Mouse (Mus musculus) limb, embryonic 11.5 days (tissue): ENCODE data around the gene Sytl3. TPM values are rescaled to one million over a fixed set of nuclear protein-coding genes. Genes with fewer than 3 reads are reported as not detected.

Experiments used
- ATAC-seq: fragments of 200-750 bp; cut with Nextera tagmentation; 2 replicates; pipeline ENCODE4 v1.8.0; 2017; ENCODE audit warnings: low read depth; ENCODE audit not compliant: insufficient number of reproducible peaks, low FRiP score, low TSS enrichment
- DNase-seq: peaks from one replicate; pipeline ENCODE4 v3.0.0-alpha.2; 2015; ENCODE audit warnings: low spot score
- H3K27ac ChIP-seq: fragments of 300-500 bp; sonication (generic); replicated peaks from 2 replicates; pipeline ENCODE4 v1.5.1; 2014; ENCODE audit warnings: low read depth, mild to moderate bottlenecking, low read length
- H3K27me3 ChIP-seq: fragments of 300-500 bp; sonication (generic); 2 replicates; pipeline ENCODE4 v1.6.1; 2014; ENCODE audit warnings: mild to moderate bottlenecking, low read length, mixed read lengths; ENCODE audit not compliant: control insufficient read depth, insufficient read depth
- H3K36me3 ChIP-seq: fragments of 300-500 bp; sonication (generic); 2 replicates; pipeline ENCODE4 v1.6.1; 2014; ENCODE audit warnings: mild to moderate bottlenecking, low read length, moderate library complexity, mixed read lengths; ENCODE audit not compliant: control insufficient read depth, insufficient read depth
- H3K4me1 ChIP-seq: fragments of 300-500 bp; sonication (generic); 2 replicates; pipeline ENCODE4 v1.6.1; 2014; ENCODE audit warnings: low read length, mixed read lengths; ENCODE audit not compliant: control insufficient read depth, insufficient read depth
- H3K4me2 ChIP-seq: fragments of 300-500 bp; sonication (generic); 2 replicates; pipeline ENCODE4 v1.6.1; 2014; ENCODE audit warnings: low read depth, mild to moderate bottlenecking, moderate library complexity; ENCODE audit not compliant: severe bottlenecking
- H3K4me3 ChIP-seq: fragments of 300-500 bp; sonication (generic); 2 replicates; pipeline ENCODE4 v1.5.1; 2014; ENCODE audit warnings: low read depth, low read length
- H3K9ac ChIP-seq: fragments of 300-500 bp; sonication (generic); 2 replicates; pipeline ENCODE4 v1.6.1; 2014; ENCODE audit warnings: mild to moderate bottlenecking, low read length
- H3K9me3 ChIP-seq: fragments of 300-500 bp; sonication (generic); 2 replicates; pipeline ENCODE4 v1.6.1; 2016; ENCODE audit warnings: low read length; ENCODE audit not compliant: control insufficient read depth
- WGBS: fragments of 180-500 bp; shearing (Covaris S2); extraction: QIAGEN DNeasy Blood & Tissue Kit; methylation state at CpG from one replicate; pipeline ENCODE4 v1.1.7; 2014; 5-methylcytosine and 5-hydroxymethylcytosine counted together
- polyA plus RNA-seq: library from polyadenylated mRNA; unstranded; fragments of >200 nt; fragmentation: Nextera tagmentation; extraction: Ambion mirVana; gene quantifications from 2 replicates; pipeline ENCODE4 v1.2.1, GENCODE M21; 2014

Gene Sytl3
- polyA plus RNA-seq, 1 experiment from 2014 or later = not detected

GRCm38 (mm10) chr17:6731132-6731531 lies 72.2 kb downstream of the Sytl3 start:
- WGBS = 77% methylated on average over 8 of the region's 8 CpGs
- no peak overlapping the region for H3K27ac ChIP-seq
- no peak overlapping the region for H3K9ac ChIP-seq

GRCm38 (mm10) chr17:6731634-6732033 lies 72.7 kb downstream of the Sytl3 start:
- Histone ChIP-seq H3K27ac (no peak overlapping the region), H3K9ac (no peak overlapping the region), H3K4me2 (no peak overlapping the region), H3K4me3 (no peak overlapping the region), H3K27me3 (no peaks in the 10 kb centered on the region), H3K4me1 (no peaks in the 10 kb centered on the region), H3K36me3 (no peaks in the 10 kb centered on the region), H3K9me3 (no peaks in the 10 kb centered on the region)
- WGBS = 85% methylated on average over 12 of the region's 12 CpGs
- DNase-seq (no peak), ATAC-seq (no peak)

More at GRCm38 (mm10) chr17:6731132-6731531, 72.2 kb downstream of the Sytl3 start:
- Histone ChIP-seq H3K4me2 (no peak overlapping the region), H3K4me3 (no peak overlapping the region), H3K27me3 (no peaks in the 10 kb centered on the region), H3K9me3 (no peaks in the 10 kb centered on the region), H3K4me1 (no peaks in the 10 kb centered on the region), H3K36me3 (no peaks in the 10 kb centered on the region)
- no peak for DNase-seq
- no peak for ATAC-seq

GRCm38 (mm10) chr17:6732665-6733064 lies 73.8 kb downstream of the Sytl3 start:
- Histone ChIP-seq H3K27me3 (no peaks in the 10 kb centered on the region), H3K4me1 (no peaks in the 10 kb centered on the region), H3K4me3 (no peak overlapping the region), H3K4me2 (no peak overlapping the region), H3K27ac (no peak overlapping the region), H3K36me3 (no peaks in the 10 kb centered on the region), H3K9ac (no peak overlapping the region), H3K9me3 (no peaks in the 10 kb centered on the region)
- DNase-seq (no peak), ATAC-seq (no peak)
- 97% methylated on average over 4 of the region's 4 CpGs for WGBS

GRCm38 (mm10) chr17:6733322-6733875 lies 74.5 kb downstream of the Sytl3 start:
- Histone ChIP-seq H3K9me3 (no peaks in the 10 kb centered on the region), H3K4me1 (no peaks in the 10 kb centered on the region), H3K36me3 (no peaks in the 10 kb centered on the region), H3K4me2 (no peak overlapping the region), H3K9ac (no peak overlapping the region), H3K27me3 (no peaks in the 10 kb centered on the region), H3K4me3 (no peak overlapping the region), H3K27ac (no peak overlapping the region)
- WGBS = 91% methylated on average over 10 of the region's 10 CpGs
- DNase-seq (no peak), ATAC-seq (no peak)

- ATAC-seq (no peak), DNase-seq (peak; percentile 16)
- H3K27me3 ChIP-seq = no peaks in the 10 kb centered on the region
- H3K9me3 ChIP-seq = no peaks in the 10 kb centered on the region
- no peaks in the 10 kb centered on the region for H3K4me1 ChIP-seq
- WGBS = 91% methylated on average over 12 of the region's 12 CpGs
- H3K36me3 ChIP-seq = peaks cover 4% of the 10 kb centered on the region; the same call in 1 of the 2 replicates
- no peak overlapping the region for H3K27ac ChIP-seq
- no peak overlapping the region for H3K9ac ChIP-seq
- no peak overlapping the region for H3K4me2 ChIP-seq
- no peak overlapping the region for H3K4me3 ChIP-seq
These were observed 76.0 kb downstream of the Sytl3 start for GRCm38 (mm10) chr17:6734746-6735441.

GRCm38 (mm10) chr17:6736306-6737272 lies 77.7 kb downstream of the Sytl3 start:
- ATAC-seq (no peak), DNase-seq (peak; percentile 18)
- Histone ChIP-seq H3K27me3 (no peaks in the 10 kb centered on the region), H3K9ac (no peak overlapping the region), H3K4me3 (no peak overlapping the region), H3K4me1 (peaks cover 4% of the 10 kb centered on the region; the same call in 1 of the 2 replicates), H3K4me2 (no peak overlapping the region), H3K36me3 (peaks cover 6% of the 10 kb centered on the region), H3K27ac (no peak overlapping the region), H3K9me3 (no peaks in the 10 kb centered on the region)
- 64% methylated on average over 15 of the region's 15 CpGs for WGBS

GRCm38 (mm10) chr17:6737273-6737997 lies 78.5 kb downstream of the Sytl3 start:
- Histone ChIP-seq H3K27ac (no peak overlapping the region), H3K36me3 (peaks cover 6% of the 10 kb centered on the region), H3K4me3 (no peak overlapping the region), H3K9ac (no peak overlapping the region), H3K9me3 (no peaks in the 10 kb centered on the region), H3K4me2 (no peak overlapping the region), H3K27me3 (no peaks in the 10 kb centered on the region), H3K4me1 (peaks cover 6% of the 10 kb centered on the region; the same call in 1 of the 2 replicates)
- 84% methylated on average over 12 of the region's 12 CpGs for WGBS
- DNase-seq (peak; percentile 19), ATAC-seq (no peak)

GRCm38 (mm10) chr17:6738836-6739235 lies 79.9 kb downstream of the Sytl3 start:
- Histone ChIP-seq H3K36me3 (peaks cover 6% of the 10 kb centered on the region), H3K27ac (no peak overlapping the region), H3K27me3 (no peaks in the 10 kb centered on the region), H3K4me1 (peaks cover 12% of the 10 kb centered on the region), H3K9me3 (no peaks in the 10 kb centered on the region), H3K4me2 (no peak overlapping the region), H3K4me3 (no peak overlapping the region), H3K9ac (no peak overlapping the region)
- WGBS = 79% methylated on average over 7 of the region's 7 CpGs
- ATAC-seq (no peak), DNase-seq (no peak)
